Mouse (Mus musculus) liver, postnatal 0 days (tissue): ENCODE data around the gene Tbc1d10c. TPM values are rescaled to one million over a fixed set of nuclear protein-coding genes. Genes with fewer than 3 reads are reported as not detected.
A peak's percentile ranks its signal among the peaks of the same experiment; 100 is the strongest.

ENCODE experiments used
- ATAC-seq: fragments of 200-750 bp; cut with Nextera tagmentation; 2 replicates; pipeline ENCODE4 v1.8.0; 2017; ENCODE audit warnings: mild to moderate bottlenecking, moderate library complexity
- DNase-seq: peaks from one replicate; pipeline ENCODE4 v3.0.0-alpha.2; 2016
- H3K27ac ChIP-seq: fragments of 300-500 bp; sonication (generic); 2 replicates; pipeline ENCODE4 v1.5.1; 2014; ENCODE audit warnings: antibody characterized with exemption, moderate library complexity, mild to moderate bottlenecking, low read depth
- H3K27me3 ChIP-seq: fragments of 300-500 bp; sonication (generic); 2 replicates; pipeline ENCODE4 v1.6.1; 2014; ENCODE audit warnings: low read length, control low read depth, mixed read lengths; ENCODE audit not compliant: insufficient read depth
- H3K36me3 ChIP-seq: fragments of 300-500 bp; sonication (generic); replicated peaks from 2 replicates; pipeline ENCODE4 v1.6.1; 2014; ENCODE audit warnings: mild to moderate bottlenecking, control low read depth, low read length, moderate library complexity, mixed read lengths; ENCODE audit not compliant: insufficient read depth
- H3K4me1 ChIP-seq: fragments of 300-500 bp; sonication (generic); 2 replicates; pipeline ENCODE4 v1.6.1; 2014; ENCODE audit warnings: antibody characterized with exemption, mild to moderate bottlenecking, control low read depth; ENCODE audit not compliant: insufficient read depth
- H3K4me2 ChIP-seq: fragments of 300-500 bp; sonication (generic); 2 replicates; pipeline ENCODE4 v1.6.1; 2014; ENCODE audit warnings: low read depth, mild to moderate bottlenecking, low read length, moderate library complexity, mixed read lengths
- H3K4me3 ChIP-seq: fragments of 300-500 bp; sonication (generic); 2 replicates; pipeline ENCODE4 v1.5.1; 2014; ENCODE audit warnings: low read depth, low read length
- H3K9ac ChIP-seq: fragments of 300-500 bp; sonication (generic); replicated peaks from 2 replicates; pipeline ENCODE4 v1.6.1; 2014; ENCODE audit warnings: mild to moderate bottlenecking, moderate library complexity
- H3K9me3 ChIP-seq: fragments of 300-500 bp; sonication (generic); 2 replicates; pipeline ENCODE4 v1.6.1; 2016; ENCODE audit warnings: mild to moderate bottlenecking, control low read depth, low read length, mixed read lengths
- CTCF ChIP-seq: sonication (generic); IDR thresholded peaks from 2 replicates; pipeline ENCODE4 v1.5.1; 2016; ENCODE audit warnings: antibody characterized with exemption, low read depth
- EP300 ChIP-seq: IDR thresholded peaks from 2 replicates; pipeline ENCODE4 v1.6.1; 2016; ENCODE audit warnings: antibody characterized with exemption, low read depth, mild to moderate bottlenecking
- WGBS: fragments of 180-500 bp; shearing (Covaris S2); extraction: QIAGEN DNeasy Blood & Tissue Kit; methylation state at CpG from one replicate; pipeline ENCODE4 v1.1.7; 2014; ENCODE audit not compliant: insufficient replicate concordance; 5-methylcytosine and 5-hydroxymethylcytosine counted together
- polyA plus RNA-seq: library from polyadenylated mRNA; unstranded; fragments of >200 nt; fragmentation: Nextera tagmentation; extraction: Ambion mirVana; gene quantifications from 2 replicates; pipeline ENCODE4 v1.2.1, GENCODE M21; 2015

Tbc1d10c gene
- polyA plus RNA-seq, 1 experiment from 2014 or later = 9.9 TPM

DNA sequence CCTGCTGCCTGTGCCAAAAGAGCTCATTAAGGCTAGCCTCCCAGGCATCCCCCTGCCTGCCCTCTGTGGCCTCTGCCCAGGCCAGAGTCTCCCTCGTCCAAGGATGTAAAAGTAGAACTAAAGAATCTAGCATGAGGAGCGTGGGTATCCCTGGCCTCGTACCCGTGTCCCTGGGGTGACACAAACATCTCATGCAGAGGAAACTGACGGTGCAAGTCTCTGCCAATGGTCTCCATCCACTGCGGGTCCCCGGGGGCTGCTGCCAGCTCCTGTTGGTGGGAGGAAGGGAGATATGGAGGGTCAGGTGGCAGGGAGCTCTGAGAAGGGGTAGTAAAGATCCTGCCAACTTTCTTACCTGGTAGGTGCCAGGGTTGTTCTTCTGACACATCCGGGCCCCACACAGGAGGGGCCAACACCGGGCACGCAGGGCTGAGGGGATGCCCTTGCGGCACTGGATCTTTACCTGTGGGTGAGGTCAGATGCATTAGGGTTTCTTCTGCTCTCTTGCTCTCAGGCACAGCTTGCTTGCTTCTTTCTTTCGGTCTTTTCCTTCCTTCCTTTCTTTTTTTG is 1.9 kb downstream of the Tbc1d10c start:
- no peak overlapping the region for H3K9ac ChIP-seq
- H3K27ac ChIP-seq = no peak overlapping the region
- peaks cover 9% of the 10 kb centered on the region for H3K36me3 ChIP-seq
- H3K9me3 ChIP-seq = no peaks in the 10 kb centered on the region
- H3K4me1 ChIP-seq = peaks cover 46% of the 10 kb centered on the region
- 71% methylated on average over 12 of the region's 12 CpGs for WGBS
- TF ChIP-seq EP300 (no peak), CTCF (no peak)
- H3K27me3 ChIP-seq = no peaks in the 10 kb centered on the region
- H3K4me2 ChIP-seq = peak overlapping the region; percentile 14; the same call in 1 of the 2 replicates
- DNase-seq (no peak), ATAC-seq (no peak)
- no peak overlapping the region for H3K4me3 ChIP-seq

DNA sequence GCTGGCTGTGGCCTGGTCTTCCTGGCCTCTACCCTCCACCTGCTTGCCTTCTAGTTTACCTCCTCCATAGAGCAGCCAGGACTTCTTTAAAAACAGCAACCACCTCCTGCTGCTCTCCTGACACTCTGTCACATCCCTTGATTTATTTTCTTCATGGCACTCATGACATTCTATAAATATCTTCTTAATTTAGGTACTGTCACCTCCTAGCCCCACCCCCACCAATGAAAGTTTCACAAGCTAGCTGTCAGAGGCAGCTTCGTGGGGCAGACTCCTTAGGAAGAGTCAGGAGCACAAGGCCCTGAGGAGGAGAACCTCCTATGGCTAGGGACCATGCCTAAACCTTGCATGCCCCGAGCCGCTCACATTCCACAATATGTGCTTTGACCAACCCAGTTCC is 3.8 kb downstream of the Tbc1d10c start:
- no peak for ATAC-seq
- TF ChIP-seq CTCF (no peak), EP300 (no peak)
- H3K9ac ChIP-seq = no peak overlapping the region; the same call in 1 of the 2 replicates
- H3K4me2 ChIP-seq = peak overlapping the region; percentile 38
- no peaks in the 10 kb centered on the region for H3K9me3 ChIP-seq
- no peak overlapping the region for H3K4me3 ChIP-seq
- no peaks in the 10 kb centered on the region for H3K27me3 ChIP-seq
- WGBS = 54% methylated on average over 3 of the region's 3 CpGs
- no peak for DNase-seq
- peaks cover 43% of the 10 kb centered on the region for H3K4me1 ChIP-seq
- H3K27ac ChIP-seq = no peak overlapping the region
- no peaks in the 10 kb centered on the region for H3K36me3 ChIP-seq

DNA sequence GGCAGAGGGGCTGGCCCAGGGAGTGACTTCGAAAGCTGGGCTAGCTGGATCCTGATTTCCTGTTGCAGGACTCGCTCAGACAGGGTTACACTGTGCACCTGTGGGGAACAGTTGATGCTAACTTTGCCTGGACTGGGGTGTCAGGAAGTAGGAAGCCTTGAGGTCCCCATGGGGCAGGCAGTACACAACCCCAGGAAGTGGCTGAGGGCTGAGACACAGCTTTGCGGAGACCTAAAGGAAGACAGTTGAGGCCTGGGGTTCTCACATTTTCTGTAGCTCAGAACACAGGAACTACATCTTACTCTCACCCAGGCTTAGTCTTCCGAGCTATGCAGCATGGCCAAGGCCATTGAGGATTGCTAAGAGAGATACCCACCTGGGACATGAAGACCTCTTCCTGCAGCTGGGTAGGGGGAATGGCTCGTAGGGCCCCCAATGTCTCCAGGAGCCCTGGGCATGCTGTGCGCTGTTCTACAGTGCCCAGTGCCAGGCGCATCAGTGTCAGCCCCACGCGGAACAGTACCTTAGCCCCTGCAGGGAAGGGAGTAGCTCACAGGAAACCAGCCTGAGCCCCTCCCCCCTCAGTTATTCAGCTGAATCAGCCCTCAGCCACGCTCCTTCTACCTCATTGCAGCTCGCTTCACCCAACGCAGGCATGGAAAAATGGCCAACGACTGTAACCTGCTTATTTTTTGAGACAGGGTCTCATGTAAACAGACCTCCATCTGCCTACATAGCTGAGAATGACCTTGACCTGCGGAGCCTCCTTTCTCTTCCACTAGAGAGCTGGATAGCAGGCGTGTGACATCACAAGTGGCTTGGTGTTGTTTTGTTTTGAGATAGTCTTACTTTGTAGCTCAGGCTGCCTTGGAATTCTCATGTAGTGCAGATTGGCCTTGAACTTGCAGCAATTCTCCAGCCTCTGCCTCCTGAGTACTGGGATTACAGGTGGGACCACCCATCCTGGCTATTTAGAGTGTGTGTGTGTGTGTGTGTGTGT is 5.8 kb downstream of the Tbc1d10c start:
- TF ChIP-seq CTCF (no peak), EP300 (no peak)
- peak overlapping the region; percentile 15; the same call in 1 of the 2 replicates for H3K4me2 ChIP-seq
- H3K4me1 ChIP-seq = peaks cover 31% of the 10 kb centered on the region
- no peaks in the 10 kb centered on the region for H3K9me3 ChIP-seq
- no peak for DNase-seq
- H3K36me3 ChIP-seq = no peaks in the 10 kb centered on the region
- no peak overlapping the region for H3K9ac ChIP-seq
- H3K27ac ChIP-seq = peak overlapping the region; percentile 79
- WGBS = 34% methylated on average over 15 of the region's 15 CpGs
- no peak overlapping the region for H3K4me3 ChIP-seq
- peak; percentile 54 for ATAC-seq
- no peaks in the 10 kb centered on the region for H3K27me3 ChIP-seq

DNA sequence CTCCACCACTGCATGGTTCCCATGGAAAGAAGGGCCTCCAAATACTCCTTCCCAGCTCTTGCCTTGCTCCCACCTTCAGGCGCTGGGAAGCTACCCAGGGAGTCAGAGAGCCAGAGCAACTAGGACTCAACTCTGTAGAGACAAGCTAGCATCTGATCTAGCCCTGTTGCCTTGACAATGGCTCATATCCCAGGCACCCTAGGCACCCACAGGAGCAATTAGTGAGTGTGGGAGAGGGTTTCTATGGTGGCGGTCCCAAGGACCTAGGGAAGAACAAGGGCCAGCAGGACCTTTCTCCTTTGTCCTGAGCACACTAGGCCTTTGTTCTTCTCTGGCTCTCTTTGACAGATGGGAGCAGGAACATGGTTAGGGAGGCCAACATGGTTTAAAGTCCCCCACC is 7.4 kb downstream of the Tbc1d10c start:
- H3K9ac ChIP-seq = no peak overlapping the region
- DNase-seq = no peak
- no peaks in the 10 kb centered on the region for H3K27me3 ChIP-seq
- 69% methylated on average over 2 of the region's 2 CpGs for WGBS
- 0 out of 2 replicates have a peak overlapping the region, but pooled peaks have one; percentile 39 for H3K27ac ChIP-seq
- ATAC-seq = no peak
- H3K9me3 ChIP-seq = no peaks in the 10 kb centered on the region
- peaks cover 31% of the 10 kb centered on the region for H3K4me1 ChIP-seq
- H3K36me3 ChIP-seq = 0 out of 2 replicates have a peak, but pooled peaks cover 4% of the 10 kb centered on the region
- H3K4me2 ChIP-seq = 0 out of 2 replicates have a peak overlapping the region, but pooled peaks have one; percentile 2
- TF ChIP-seq CTCF = no peak
- H3K4me3 ChIP-seq = no peak overlapping the region

DNA sequence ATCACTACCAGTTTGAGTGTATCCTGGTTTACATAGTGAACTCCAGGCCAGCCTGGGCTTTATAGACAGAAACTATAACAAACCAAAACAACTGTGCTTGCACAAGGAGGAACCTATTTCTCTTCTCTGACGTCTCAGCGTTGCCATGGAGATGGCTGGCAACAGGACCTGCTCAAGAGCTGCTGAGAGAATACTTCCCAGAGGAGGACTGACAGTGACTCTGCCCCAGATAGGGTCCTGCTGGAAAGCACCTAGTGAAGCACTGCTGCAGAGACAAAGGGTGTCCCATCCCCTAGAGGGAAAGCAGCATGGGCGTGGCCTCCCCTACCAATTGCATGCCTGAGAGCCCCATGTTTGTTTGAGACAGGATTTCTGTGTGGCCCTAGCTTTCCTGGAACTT is 9.2 kb downstream of the Tbc1d10c start:
- peak; percentile 53 for ATAC-seq
- DNase-seq = peak; percentile 67
- H3K27ac ChIP-seq = no peak overlapping the region

DNA sequence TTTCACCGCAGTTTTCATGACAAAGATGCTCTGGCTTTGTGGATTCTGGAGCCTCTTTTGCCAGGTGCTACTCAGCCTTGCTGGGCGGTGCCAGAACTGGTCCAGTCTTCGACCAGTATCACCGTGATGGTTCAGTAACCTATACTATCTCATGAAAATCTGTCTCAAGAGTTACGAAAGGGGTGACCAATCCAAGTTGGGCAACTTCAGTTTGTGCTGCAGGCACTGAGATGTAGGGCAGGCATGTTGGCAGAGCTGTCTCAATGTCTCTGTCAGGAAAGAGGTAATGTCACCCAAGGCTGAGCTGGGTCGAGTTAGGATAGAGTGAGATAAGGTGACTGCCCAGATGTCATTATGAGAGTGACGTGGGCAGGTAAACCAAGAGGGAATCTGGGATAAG is 10.7 kb downstream of the Tbc1d10c start:
- no peak overlapping the region for H3K4me3 ChIP-seq
- H3K9ac ChIP-seq = no peak overlapping the region
- 0 out of 2 replicates have a peak, but pooled peaks cover 4% of the 10 kb centered on the region for H3K36me3 ChIP-seq
- no peak overlapping the region for H3K4me2 ChIP-seq
- TF ChIP-seq CTCF (no peak), EP300 (no peak)
- H3K9me3 ChIP-seq = no peaks in the 10 kb centered on the region
- H3K27ac ChIP-seq = no peak overlapping the region
- H3K4me1 ChIP-seq = peaks cover 20% of the 10 kb centered on the region
- no peaks in the 10 kb centered on the region for H3K27me3 ChIP-seq
- DNase-seq = no peak
- WGBS = 74% methylated on average over 7 of the region's 7 CpGs
- no peak for ATAC-seq

More for the DNA sequence above, 9.2 kb downstream of the Tbc1d10c start:
- no peaks in the 10 kb centered on the region for H3K9me3 ChIP-seq
- no peak overlapping the region for H3K4me2 ChIP-seq
- WGBS = 37% methylated on average over 3 of the region's 3 CpGs
- no peaks in the 10 kb centered on the region for H3K27me3 ChIP-seq
- no peak for TF ChIP-seq EP300
- TF ChIP-seq CTCF = no peak
- no peak overlapping the region for H3K4me3 ChIP-seq
- no peak overlapping the region for H3K9ac ChIP-seq
- peaks cover 31% of the 10 kb centered on the region for H3K4me1 ChIP-seq
- H3K36me3 ChIP-seq = 0 out of 2 replicates have a peak, but pooled peaks cover 4% of the 10 kb centered on the region
